Mouse (Mus musculus) adrenal gland, postnatal 10 days (tissue): ENCODE data around the gene Med8. TPM values are rescaled to one million over a fixed set of nuclear protein-coding genes. Genes with fewer than 3 reads are reported as not detected.

ENCODE experiments used
- total RNA-seq, 2 experiments: library from RNA; stranded (reverse); gene quantifications; 2 replicates each; pipeline ENCODE4 v1.2.3; 2021

Gene Med8
- total RNA-seq, 2 experiments from 2014 or later, result 63.3 to 73.5 TPM

Other genes with a start within 250 kb of the Med8 start
- gene Kdm4a, start 229.3 kb upstream of the Med8 start, total RNA-seq, result 10 to 100 TPM; 34.6 to 47.5 TPM
- 10 to 100 TPM; 66.0 to 69.3 TPM for gene Ptprf, start 117.9 kb upstream of the Med8 start, total RNA-seq
- gene Szt2, start 64 bp upstream of the Med8 start, total RNA-seq, result 10 to 100 TPM; 13.1 to 26.3 TPM
- 10 to 100 TPM; 53.2 to 56.5 TPM for gene Elovl1, start 18.8 kb downstream of the Med8 start, total RNA-seq
- 10 to 100 TPM; 23.2 to 28.9 TPM for gene Cdc20, start 28.0 kb downstream of the Med8 start, total RNA-seq
- under 1 TPM; 0.15 to 0.30 TPM for gene Mpl, start 48.2 kb downstream of the Med8 start, total RNA-seq
- gene Tie1, start 80.7 kb downstream of the Med8 start, total RNA-seq, result 10 to 100 TPM; 67.3 to 74.7 TPM
- 1 to 10 TPM; 2.6 to 4.0 TPM for gene 2610528J11Rik, start 117.7 kb downstream of the Med8 start, total RNA-seq
- 1 to 10 TPM; 1.3 to 1.6 TPM for gene Tmem125, start 134.7 kb downstream of the Med8 start, total RNA-seq
- gene Cfap57, start 211.4 kb downstream of the Med8 start, total RNA-seq, result not detected
- 10 to 100 TPM; 70.6 to 71.1 TPM for gene Ebna1bp2, start 211.5 kb downstream of the Med8 start, total RNA-seq
- not detected for gene Olfr62, start 249.6 kb downstream of the Med8 start, total RNA-seq